ENCODE assay signal across 8 mouse cellular contexts in the genomic region with DNA sequence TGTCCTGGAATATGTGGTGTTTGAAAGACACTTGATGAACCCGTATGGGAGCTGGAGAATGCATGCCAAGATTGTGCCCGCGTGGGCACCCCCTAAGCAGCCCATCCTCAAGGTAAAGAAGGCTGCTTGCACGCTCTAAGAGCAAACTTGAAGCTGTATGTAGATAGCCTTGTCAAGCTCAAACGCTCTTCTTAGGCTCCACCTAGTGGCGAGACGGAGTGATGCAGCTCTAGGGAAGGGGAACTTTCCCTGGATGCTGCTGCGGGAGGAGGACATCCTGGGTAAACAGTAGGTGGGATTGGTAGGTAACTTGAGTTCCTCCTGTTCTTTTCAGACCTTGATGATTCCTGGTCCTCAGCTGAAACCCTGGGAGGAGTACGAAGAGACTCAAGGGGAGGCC. TPM values are rescaled to one million over a fixed set of nuclear protein-coding genes. Genes with fewer than 3 reads are reported as not detected.
DNase-seq lines count a peak whose midpoint lies in the region; ATAC-seq and TF ChIP-seq lines count a peak whose summit lies in the region.

No protein-coding gene starts in this region.

- no peaks in the 10 kb centered on the region for H3K27me3 ChIP-seq in intestine, embryonic 14.5 days (replicated peaks; ENCODE audit: control insufficient read depth, insufficient read depth, low read length)
- H3K27me3 ChIP-seq in lung, embryonic 16.5 days (ENCODE audit: control insufficient read depth, insufficient read depth, low read depth, low read length): no peaks in the 10 kb centered on the region
- H3K27me3 ChIP-seq in spleen, adult 2 months (ENCODE audit: control insufficient read depth, insufficient read depth, low read length): no peaks in the 10 kb centered on the region

- no peak overlapping the region for H3K4me3 ChIP-seq in intestine, embryonic 14.5 days (ENCODE audit: low read depth, low read length)
- no peak overlapping the region for H3K4me3 ChIP-seq in lung, embryonic 16.5 days (ENCODE audit: low read length)
- H3K4me3 ChIP-seq in spleen, adult 2 months (ENCODE audit: extremely low read depth, insufficient read depth, insufficient read length): no peak overlapping the region

- peak; percentile 82; the same call in 1 of the 2 replicates for TF ChIP-seq CTCF in spleen, adult 2 months (IDR thresholded peaks at IDR 0.05; ENCODE audit: extremely low read depth, insufficient read depth, insufficient read length, insufficient replicate concordance)

- 27% methylated on average over 9 of the region's 9 CpGs for WGBS in intestine, embryonic 14.5 days
- WGBS in lung, embryonic 16.5 days: 20% methylated on average over 9 of the region's 9 CpGs
- WGBS in spleen, adult 2 months: 23% methylated on average over 9 of the region's 9 CpGs

- H3K4me2 ChIP-seq in intestine, embryonic 14.5 days (ENCODE audit: low read length): no peak overlapping the region
- H3K4me2 ChIP-seq in lung, embryonic 16.5 days (ENCODE audit: low read depth, low read length): no peak overlapping the region

- H3K36me3 ChIP-seq in intestine, embryonic 14.5 days (ENCODE audit: control insufficient read depth, insufficient read depth, low read length): peaks cover 63% of the 10 kb centered on the region
- peaks cover 31% of the 10 kb centered on the region for H3K36me3 ChIP-seq in lung, embryonic 16.5 days (ENCODE audit: control insufficient read depth, insufficient read depth, low read length)
- peaks cover 16% of the 10 kb centered on the region for H3K36me3 ChIP-seq in spleen, adult 2 months (ENCODE audit: control insufficient read depth, insufficient read depth, low read length)

- DNase-seq in cerebellum, postnatal 10 days: peak; percentile 79 to 85
- no peak for DNase-seq in cerebellum, adult 9-10 months
- peak; percentile 58 for DNase-seq in ovary, postnatal 14 days (ENCODE audit: low spot score)
- DNase-seq in ovary, adult 18-20 months (ENCODE audit: low spot score): no peak
- DNase-seq in embryo, embryonic 10 days (ENCODE audit: low spot score): peak; percentile 88
- peak; percentile 92 for DNase-seq in intestine, embryonic 14.5 days (ENCODE audit: low spot score)
- DNase-seq in spleen, adult 2 months (ENCODE audit: low read depth in 1 of 2, low spot score in 2 of 2): peak in 1 of 2 experiments; percentile 40

- H3K9me3 ChIP-seq in intestine, embryonic 14.5 days (ENCODE audit: control insufficient read depth, low read length): no peaks in the 10 kb centered on the region
- H3K9me3 ChIP-seq in lung, embryonic 16.5 days (ENCODE audit: control insufficient read depth, low read length): no peaks in the 10 kb centered on the region

- no peak for TF ChIP-seq POLR2A in spleen, adult 2 months (IDR thresholded peaks at IDR 0.05; ENCODE audit: low read depth, low read length)

- H3K9ac ChIP-seq in intestine, embryonic 14.5 days (ENCODE audit: low read length): no peak overlapping the region
- no peak overlapping the region for H3K9ac ChIP-seq in lung, embryonic 16.5 days (ENCODE audit: low read length)

- H3K4me1 ChIP-seq in intestine, embryonic 14.5 days (replicated peaks; ENCODE audit: control insufficient read depth, insufficient read depth, low read length): no peaks in the 10 kb centered on the region
- H3K4me1 ChIP-seq in lung, embryonic 16.5 days (replicated peaks; ENCODE audit: control insufficient read depth, insufficient read depth, low read length): no peaks in the 10 kb centered on the region
- H3K4me1 ChIP-seq in spleen, adult 2 months (ENCODE audit: control insufficient read depth, insufficient read depth, insufficient read length): no peaks in the 10 kb centered on the region

- ATAC-seq in intestine, embryonic 14.5 days (replicated peaks; ENCODE audit: low FRiP score, low TSS enrichment, low read depth): no peak; the same call in 1 of the 2 replicates
- ATAC-seq in lung, embryonic 16.5 days (ENCODE audit: low read depth): peak; percentile 65

- no peak overlapping the region for H3K27ac ChIP-seq in intestine, embryonic 14.5 days (ENCODE audit: low read depth)
- no peak overlapping the region for H3K27ac ChIP-seq in lung, embryonic 16.5 days (ENCODE audit: low read length)
- H3K27ac ChIP-seq in spleen, adult 2 months (ENCODE audit: insufficient read depth, low read length): no peak overlapping the region

RNA-seq across cellular contexts. Expression of a gene that starts 12.6 kb away (rescaled TPM):
- 52.1 and 55.5 TPM in 2 replicates for polyA plus RNA-seq in intestine, embryonic 14.5 days (2014; fragmentation: Nextera tagmentation; extraction: Ambion mirVana)
- 42.2 and 43.0 TPM in 2 replicates for polyA plus RNA-seq in lung, embryonic 16.5 days (2015; fragmentation: Nextera tagmentation; extraction: Ambion mirVana)
- polyA plus RNA-seq in spleen, adult 2 months (2012; rRNA removed): 5.5 and 5.6 TPM in 2 replicates

RNA-seq across cellular contexts. Expression of a gene that starts 23.7 kb away (rescaled TPM):
- 0.11 and 0.15 TPM in 2 replicates for polyA plus RNA-seq in intestine, embryonic 14.5 days (2014; fragmentation: Nextera tagmentation; extraction: Ambion mirVana)
- polyA plus RNA-seq in lung, embryonic 16.5 days (2015; fragmentation: Nextera tagmentation; extraction: Ambion mirVana): 0.11 and 0.14 TPM in 2 replicates
- 0.02 and 0.05 TPM in 2 replicates for polyA plus RNA-seq in spleen, adult 2 months (2012; rRNA removed)

RNA-seq across cellular contexts. Expression of a gene that starts 34.2 kb away (rescaled TPM):
- polyA plus RNA-seq in intestine, embryonic 14.5 days (2014; fragmentation: Nextera tagmentation; extraction: Ambion mirVana): 2.1 and 2.5 TPM in 2 replicates
- polyA plus RNA-seq in lung, embryonic 16.5 days (2015; fragmentation: Nextera tagmentation; extraction: Ambion mirVana): 3.2 TPM in 2 replicates
- polyA plus RNA-seq in spleen, adult 2 months (2012; rRNA removed): 6.0 and 6.1 TPM in 2 replicates

RNA-seq across cellular contexts. Expression of a gene that starts 47.7 kb away (rescaled TPM):
- 83.1 and 90.0 TPM in 2 replicates for polyA plus RNA-seq in intestine, embryonic 14.5 days (2014; fragmentation: Nextera tagmentation; extraction: Ambion mirVana)
- 74.5 and 86.5 TPM in 2 replicates for polyA plus RNA-seq in lung, embryonic 16.5 days (2015; fragmentation: Nextera tagmentation; extraction: Ambion mirVana)
- polyA plus RNA-seq in spleen, adult 2 months (2012; rRNA removed): 11.2 and 11.7 TPM in 2 replicates

Comparison
In these comparisons a context has a peak if more than half of its experiments do, and no peak if none do; other contexts are left out.
1. DNase-seq: peak in cerebellum, postnatal 10 days (2 of 2), ovary, postnatal 14 days (single experiment), embryo, embryonic 10 days (single experiment) and intestine, embryonic 14.5 days (single experiment); none in cerebellum, adult 9-10 months (single experiment) and ovary, adult 18-20 months (single experiment).